Mouse (Mus musculus): ENCODE measurements around the gene Lrp1.

The Lrp1 gene

GRCm38 (mm10) chr10:127491128-127491512 lies 129.8 kb downstream of the Lrp1 start:
- no peak for DNase-seq

- no peak for DNase-seq
Observed at GRCm38 (mm10) chr10:127490160-127491127, 130.5 kb downstream of the Lrp1 start.

- DNase-seq, result no peak
Observed at GRCm38 (mm10) chr10:127488856-127489255, 132.1 kb downstream of the Lrp1 start.
